Mouse (Mus musculus): ENCODE data around the gene Znrf2.

The Znrf2 gene

DNA sequence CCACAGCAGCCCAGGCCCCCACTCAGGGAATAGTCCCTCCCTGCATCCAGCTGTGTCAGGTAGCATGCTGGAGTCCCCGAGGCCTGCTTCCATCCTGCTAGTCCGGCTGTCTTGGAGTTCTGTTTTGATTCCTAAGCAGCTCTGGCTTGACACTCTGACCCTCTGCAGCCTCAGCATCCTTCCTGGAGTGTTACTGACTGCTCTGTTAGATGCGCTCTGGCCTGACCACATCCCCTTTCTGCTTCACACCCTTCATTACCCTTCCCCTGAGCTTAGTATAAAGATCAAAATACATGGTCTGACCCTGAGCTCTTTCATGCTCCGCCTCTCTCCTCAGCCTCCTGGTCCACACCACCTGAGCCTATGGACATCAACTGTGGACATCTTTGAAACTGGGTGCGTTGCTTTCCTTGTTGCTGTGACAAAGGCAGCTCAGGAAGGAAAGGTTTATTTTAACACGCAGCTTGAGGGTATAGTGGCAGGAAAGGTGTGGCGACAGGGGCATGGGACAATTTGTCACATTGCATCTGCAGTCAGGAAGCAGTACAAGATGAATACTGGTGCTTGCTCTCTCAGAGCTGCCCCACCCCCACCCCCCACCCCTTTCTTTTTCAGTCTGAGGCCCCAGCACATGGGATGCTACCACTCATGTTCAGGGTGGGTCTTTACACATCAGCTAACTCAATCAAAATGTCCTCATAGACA lies 109.2 kb downstream of the Znrf2 start:
- DNase-seq, result no peak

DNA sequence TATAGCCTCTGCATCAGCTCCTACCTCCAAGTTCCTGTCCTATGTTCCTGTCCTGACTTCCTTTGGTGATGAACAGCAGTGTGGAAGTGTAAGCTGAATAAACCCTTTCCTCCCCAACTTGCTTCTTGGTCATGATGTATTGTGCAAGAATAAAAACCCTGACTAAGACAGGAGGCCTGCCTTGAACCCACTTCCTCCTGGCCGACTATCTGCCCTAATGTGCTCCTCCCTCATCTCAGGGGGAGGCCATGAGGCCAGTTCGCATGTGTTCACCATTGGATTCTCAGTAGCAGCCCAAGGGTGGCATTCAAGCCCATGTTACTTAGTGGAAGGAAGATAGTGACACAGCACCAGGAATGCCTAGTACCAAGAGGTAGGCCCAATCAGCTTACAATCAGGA lies 110.2 kb downstream of the Znrf2 start:
- DNase-seq, result no peak

DNA sequence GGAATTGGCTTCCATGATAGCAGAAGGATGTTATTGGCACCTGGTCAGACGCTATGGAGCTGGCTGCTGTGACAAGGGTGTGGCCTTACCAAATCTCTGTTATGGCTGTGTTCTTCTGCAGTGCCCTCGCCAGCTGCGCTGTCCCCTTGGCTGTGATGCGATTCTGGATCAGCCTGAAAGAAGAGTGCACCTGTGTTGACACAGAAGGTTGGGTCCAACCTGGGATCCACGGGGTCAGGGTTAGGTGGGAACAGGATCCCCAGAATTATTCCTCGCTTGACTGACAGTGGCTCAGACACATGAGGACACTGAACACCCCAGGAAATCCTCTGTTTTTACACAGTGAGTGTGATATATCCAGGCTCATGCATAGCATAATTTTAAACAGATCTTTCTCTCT lies 111.2 kb downstream of the Znrf2 start:
- no peak for DNase-seq

DNA sequence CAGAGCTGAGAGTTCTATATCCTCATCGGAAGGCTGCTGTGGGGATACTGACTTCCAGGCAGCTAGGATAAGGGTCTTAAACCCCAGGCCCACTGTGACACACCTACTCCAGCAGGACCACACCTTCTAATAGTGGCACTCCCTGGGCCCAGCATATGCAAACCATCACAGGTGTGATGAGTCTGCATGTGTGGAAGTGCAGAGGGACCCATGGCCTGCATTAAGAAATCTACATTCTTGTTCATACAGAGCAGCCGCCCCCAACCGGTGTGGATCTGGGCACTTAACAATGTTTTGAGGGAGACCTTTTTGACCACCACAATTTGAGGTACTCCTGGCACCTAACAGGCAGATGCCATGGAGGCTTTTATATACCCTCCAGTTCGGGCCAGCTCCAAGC lies 114.9 kb downstream of the Znrf2 start:
- DNase-seq, result no peak

DNA sequence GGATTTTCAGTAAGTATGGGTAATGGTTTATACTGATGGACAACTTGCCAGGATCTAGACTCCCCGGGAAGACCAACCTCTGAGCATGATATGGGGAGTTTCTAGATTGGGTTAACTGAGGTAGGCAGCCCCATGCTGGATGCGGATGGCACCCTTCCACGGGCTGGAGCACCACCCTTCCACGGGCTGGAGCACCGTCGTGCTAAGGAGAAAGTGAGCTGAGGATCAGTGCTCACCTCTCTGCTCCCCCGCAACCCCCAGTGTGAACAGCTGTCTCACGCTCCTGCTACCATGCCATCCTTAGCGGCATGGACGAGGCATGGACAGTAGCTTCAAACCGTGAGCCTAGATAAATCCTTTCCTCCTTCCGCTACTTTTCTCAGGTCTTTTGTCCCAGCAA lies 115.8 kb downstream of the Znrf2 start:
- DNase-seq, result no peak

DNA sequence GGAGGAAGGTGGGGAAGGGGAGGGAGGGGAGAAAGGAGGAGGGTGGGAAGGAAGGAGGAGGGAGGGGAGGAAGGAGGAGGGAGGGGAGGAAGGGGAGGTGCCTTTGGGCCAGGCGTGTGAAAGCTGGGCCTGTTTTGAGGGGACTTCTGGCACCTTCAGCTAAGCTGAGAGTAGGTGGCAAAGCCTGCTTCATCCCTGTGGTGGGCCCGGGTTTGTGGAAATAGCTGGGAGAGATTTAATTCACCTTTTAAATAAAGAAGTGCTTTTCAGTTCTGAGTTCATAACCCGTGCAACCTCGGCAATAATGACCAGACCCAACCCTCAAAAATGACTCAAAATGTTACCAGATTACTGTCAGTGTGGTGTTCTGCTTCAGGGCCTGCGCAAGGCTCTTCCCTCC lies 116.5 kb downstream of the Znrf2 start:
- no peak for DNase-seq

DNA sequence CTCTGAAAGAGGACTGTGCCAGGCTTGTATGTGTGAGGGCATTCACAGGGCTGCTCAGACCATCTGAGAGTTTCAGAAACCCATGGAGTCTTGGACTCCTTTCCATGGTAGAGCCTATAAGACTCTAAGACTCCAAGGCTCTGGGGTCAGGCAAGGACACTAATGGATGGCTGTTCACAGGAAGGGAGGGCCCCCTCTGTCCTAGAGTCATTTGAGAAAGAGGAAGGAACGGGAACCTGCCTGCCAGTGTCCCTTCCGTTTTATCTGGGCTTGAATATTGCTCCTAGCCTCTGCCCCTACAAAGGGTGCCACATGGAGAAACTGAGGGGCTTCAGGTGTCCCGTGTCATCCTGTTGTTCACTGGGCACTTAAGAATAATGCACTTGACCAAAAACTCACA lies 117.2 kb downstream of the Znrf2 start:
- no peak for DNase-seq

DNA sequence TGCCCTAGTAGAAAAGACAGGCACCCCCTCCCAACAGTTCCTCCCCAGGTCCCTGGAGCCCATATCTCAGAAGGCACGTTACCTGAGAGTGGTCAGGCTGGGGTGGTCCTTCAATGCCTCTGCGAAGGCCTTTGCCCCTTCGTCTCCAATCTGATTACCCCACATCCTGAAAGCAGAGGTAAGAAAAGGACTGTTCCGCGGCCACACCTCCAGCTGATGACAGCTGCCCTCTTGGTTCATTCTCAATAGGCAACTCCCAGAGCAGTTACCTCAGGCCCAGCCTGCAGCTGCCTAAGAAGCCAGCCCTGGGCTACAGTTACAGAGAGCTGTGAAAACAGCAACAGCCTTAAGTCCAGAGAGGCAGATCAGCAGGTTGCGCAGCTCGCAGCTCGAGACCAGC lies 117.6 kb downstream of the Znrf2 start:
- DNase-seq, result no peak

DNA sequence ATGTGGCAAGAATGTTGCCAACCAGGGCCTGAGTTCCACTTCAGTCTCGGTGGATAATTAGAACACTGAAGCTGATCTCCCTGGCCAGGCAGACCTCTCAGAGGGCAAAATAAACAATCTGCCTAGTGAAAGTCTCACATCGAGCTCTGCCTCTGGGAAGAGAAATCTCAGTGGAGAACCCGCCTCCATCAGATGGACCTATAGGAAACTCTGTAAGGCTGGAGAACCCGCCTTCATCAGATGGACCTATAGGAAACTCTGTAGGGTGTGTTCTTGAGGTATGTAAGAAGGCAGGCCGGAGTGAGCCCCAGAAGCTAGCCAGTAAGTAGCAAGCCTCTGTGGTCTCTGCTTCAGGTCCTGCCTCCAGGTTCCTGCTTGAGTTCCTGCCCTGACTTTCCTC lies 118.2 kb downstream of the Znrf2 start:
- no peak for DNase-seq

DNA sequence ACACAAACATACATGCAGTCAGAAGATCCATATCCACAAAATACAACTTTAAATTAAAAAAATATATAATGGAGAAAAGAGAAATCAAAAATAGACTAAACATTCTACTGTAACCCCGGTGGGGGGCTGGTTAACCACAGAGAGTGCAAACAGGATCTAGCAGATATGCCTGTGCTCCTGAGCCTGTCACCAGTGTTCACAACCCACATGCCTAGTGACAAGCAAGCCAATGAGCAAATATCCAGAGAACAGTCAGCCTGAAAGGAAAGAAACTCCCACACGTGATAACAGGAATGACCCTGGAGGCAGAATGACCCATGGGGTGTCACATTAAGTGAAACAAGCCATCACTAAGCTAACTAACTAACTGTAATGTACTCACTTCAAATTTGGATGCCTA lies 119.8 kb downstream of the Znrf2 start:
- no peak for DNase-seq

DNA sequence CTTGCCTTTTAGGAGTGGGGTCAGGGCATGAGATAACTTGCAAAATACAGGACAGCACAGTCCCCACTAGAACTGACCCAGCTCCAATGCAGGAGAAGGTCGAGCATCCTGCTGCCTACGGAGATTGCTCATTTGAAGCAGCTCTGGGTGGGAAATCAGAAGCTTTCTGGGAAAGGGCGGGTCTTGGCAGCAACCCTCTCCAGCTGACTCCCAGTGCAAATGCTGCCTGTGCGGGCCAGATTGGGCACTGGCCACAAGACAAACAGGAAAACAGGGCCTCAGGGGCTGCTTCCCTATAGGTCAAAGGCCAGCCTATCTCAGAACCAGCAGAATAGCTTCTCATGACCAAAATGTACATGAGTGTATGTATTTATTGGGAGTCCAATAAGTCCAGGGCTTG lies 122.9 kb downstream of the Znrf2 start:
- DNase-seq, result peak; percentile 61

DNA sequence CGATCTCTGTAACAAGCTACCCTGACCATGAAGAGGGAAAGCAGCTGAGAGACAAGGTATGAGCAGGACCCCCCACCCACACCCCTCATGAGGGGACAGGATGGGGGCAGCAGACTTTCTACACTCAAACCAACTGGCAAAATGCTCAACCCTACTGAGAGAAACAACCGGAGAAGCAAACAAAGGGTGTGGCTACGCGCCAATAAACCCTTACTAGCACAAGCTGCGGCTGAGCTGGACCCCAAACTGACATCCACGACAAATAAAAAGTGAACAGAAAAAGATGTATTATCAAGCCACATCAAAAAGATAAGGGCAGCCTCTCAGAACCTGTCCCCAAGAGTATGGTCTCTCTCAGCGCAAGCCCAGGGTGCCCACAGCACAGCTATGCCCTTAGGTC lies 123.4 kb downstream of the Znrf2 start:
- no peak for DNase-seq

DNA sequence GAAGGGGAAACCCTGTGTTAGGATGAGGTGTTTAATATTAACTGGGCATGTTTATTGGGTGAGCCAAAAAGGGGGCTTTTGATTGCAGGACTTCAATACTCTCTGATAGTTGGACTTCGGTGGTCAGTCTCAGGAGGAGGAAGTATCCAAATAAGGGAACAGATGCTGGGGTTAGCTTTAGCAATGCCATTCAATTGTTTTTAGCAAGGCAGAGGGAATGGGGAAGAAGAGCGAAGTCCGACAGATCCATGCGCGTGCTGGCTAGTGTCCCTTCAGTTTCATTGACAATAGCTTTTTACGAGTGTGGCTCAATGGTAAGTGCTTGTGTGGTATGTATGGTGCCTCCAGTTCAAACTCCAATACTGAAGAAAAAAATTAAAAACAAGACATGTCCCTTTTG lies 124.4 kb downstream of the Znrf2 start:
- no peak for DNase-seq

All from kidney, adult 11 months (tissue).